Mouse (Mus musculus): Measurements from ENCODE around the gene Gfod1. TPM values are rescaled to one million over a fixed set of nuclear protein-coding genes. Genes with fewer than 3 reads are reported as not detected.

Gfod1 gene
- total RNA-seq (2015; ENCODE audit: low replicate concordance) (0.63 and 1.3 TPM in 2 replicates), total RNA-seq (2017; ENCODE audit: low replicate concordance) (0.84 and 2.3 TPM in 2 replicates)

DNA sequence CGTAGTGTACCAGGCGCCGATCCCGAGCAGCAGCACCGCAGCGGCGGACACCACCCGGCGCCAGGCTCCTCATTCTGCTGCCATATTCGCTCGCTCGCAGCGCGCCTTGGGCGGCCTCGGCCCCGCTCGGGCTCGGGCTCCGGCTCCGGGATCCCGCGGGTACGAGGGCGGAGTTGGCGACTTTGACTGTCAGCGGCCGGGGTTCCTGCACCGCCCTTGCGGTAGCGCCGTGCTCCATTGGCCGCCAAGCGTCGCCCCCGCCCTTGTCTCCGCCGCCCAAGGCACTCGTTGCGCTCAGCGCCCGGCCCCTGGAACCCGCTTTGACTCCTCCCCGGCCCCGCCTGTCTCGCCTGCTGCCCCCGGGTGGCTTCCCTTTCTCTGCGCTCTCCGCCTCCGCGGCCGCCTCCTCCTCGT lies at the start of gene Gfod1:
TSS of gene Gfod1 (minus strand) at position 155 of the 414 bp plus-strand sequence.
- 0 out of 2 replicates have a peak, but pooled peaks have one; percentile 46 for ATAC-seq (replicated peaks; ENCODE audit: low FRiP score, poor library complexity, severe bottlenecking)

DNA sequence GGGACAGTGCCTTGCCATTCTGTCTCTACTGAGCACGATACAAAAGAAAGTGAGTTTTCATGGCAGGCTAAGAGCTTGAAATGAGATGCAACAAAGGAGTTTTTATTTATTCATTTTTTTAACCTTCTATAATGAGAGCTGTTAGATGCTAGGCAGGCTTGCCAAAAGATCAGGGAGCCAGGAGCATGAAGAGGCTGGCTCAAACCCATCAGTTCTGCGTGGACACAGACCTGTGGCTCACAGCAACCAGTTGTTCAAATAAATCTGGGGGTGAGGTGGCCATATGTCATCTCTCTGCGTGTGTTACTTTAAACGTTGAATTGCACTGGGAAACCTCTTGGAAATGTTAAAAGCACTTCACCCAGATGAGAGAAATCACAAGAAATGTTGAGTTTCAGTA lies 49.4 kb upstream of the Gfod1 start:
- ATAC-seq (replicated peaks; ENCODE audit: low FRiP score, poor library complexity, severe bottlenecking), result no peak

DNA sequence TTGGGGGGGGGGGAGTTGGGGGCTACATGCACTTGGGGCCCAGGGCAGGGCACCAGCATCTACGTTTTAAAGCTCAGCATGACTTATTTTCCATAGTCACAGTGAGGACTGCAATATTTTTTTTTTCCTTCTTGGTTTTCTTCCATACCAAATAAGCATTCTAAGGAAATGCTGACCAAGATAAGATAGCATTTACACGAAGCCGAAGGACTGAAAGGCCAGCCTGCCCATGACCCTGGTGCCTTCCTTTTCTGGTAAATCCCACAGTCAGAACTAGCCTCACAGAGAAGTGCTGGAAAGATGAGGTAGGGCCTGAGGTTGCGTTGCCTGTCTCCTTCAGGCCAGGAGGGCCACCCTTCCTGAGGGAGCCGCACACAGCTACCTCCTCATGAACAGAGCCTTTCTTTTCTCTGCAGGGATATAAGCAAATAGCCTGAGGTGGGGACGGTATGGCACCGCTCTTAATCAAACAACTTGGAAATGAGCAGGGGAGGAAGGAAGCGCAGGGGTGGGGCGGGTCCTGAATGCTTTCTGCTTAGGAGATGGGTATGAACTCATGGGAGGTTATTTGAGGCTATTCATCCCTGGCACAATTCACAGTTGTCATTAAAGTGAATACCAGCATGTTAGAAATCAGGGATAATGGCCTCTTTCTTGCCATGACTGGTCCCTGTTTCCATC lies 46.7 kb upstream of the Gfod1 start:
- ATAC-seq (replicated peaks; ENCODE audit: low FRiP score, poor library complexity, severe bottlenecking), result no peak

DNA sequence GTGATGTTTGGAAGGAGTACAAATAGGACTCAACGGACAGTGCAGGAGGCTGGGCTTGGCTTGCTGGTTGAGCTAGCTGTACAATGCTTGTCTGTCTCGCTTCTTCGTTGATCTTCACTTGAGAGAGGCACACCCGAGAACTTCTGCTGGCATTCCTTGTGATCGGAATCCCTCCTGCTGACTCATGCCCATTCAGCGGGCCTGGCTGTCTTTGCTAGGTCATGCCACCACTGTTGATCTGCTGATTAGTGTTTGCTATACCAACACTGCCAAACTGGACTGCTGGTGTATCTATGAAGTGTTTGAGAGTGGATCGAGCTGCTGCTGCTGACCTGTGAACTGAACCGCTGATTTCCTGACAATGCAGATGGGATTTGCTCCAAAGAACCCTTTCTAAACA lies 45.4 kb upstream of the Gfod1 start:
- ATAC-seq (replicated peaks; ENCODE audit: low FRiP score, poor library complexity, severe bottlenecking), result no peak

DNA sequence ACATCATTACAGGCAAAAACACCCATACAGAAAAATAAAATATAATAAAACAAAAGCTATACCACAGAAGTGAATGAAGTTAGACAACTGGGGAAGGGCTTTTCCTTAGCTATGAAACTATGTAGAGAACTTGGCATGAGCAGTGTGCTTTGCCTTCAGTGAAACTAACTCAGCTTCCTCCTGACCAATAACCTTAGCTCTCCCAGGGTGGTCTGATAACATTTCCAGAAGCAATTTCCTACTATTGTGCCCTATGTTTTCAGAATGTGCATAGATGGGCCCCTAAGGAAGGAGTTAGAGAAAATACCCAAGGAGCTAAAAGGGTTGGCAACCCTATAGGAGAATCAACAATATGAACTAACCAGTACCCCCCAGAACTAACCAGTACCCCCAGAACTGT lies 42.9 kb upstream of the Gfod1 start:
- no peak for ATAC-seq (replicated peaks; ENCODE audit: low FRiP score, poor library complexity, severe bottlenecking)

DNA sequence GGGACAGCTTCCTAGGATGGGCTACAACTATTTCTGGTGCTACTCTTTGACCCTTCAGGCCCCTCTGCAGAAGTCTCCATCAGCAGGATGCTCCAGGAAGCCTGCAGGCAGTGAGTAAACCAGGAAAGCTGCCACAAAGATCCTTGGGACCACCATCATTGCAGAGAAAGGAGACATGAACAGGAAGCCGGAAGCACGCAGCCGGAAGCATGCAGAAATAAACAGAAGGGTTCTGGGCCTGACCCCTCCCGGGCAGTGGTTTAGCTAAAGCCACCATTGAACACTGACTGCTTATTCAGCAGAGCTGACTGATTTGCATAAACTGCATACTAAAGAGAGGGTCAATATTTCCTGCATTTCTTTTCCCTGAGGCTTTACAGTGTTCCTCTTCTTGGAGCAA lies 34.7 kb upstream of the Gfod1 start:
- ATAC-seq (replicated peaks; ENCODE audit: low FRiP score, poor library complexity, severe bottlenecking), result no peak

DNA sequence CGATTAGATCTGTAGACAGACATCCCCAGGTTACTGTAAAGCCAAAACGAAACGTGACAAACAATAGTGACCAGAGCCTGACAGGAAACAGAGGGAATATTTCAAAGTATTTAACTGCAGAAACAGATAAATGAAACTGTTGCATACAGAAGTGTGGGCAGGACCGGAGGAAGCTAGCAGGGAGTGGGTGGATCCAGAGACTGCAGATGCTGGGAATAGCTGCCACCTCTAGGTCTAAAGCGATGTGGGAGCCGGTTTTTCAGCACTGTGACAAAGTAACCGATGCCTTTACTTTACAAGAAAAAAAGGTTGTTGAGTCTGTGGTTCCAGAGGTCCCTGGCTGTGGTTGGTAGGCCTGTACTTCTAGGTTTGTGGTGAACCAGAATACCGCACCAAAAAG lies 34.0 kb upstream of the Gfod1 start:
- ATAC-seq (replicated peaks; ENCODE audit: low FRiP score, poor library complexity, severe bottlenecking), result no peak

DNA sequence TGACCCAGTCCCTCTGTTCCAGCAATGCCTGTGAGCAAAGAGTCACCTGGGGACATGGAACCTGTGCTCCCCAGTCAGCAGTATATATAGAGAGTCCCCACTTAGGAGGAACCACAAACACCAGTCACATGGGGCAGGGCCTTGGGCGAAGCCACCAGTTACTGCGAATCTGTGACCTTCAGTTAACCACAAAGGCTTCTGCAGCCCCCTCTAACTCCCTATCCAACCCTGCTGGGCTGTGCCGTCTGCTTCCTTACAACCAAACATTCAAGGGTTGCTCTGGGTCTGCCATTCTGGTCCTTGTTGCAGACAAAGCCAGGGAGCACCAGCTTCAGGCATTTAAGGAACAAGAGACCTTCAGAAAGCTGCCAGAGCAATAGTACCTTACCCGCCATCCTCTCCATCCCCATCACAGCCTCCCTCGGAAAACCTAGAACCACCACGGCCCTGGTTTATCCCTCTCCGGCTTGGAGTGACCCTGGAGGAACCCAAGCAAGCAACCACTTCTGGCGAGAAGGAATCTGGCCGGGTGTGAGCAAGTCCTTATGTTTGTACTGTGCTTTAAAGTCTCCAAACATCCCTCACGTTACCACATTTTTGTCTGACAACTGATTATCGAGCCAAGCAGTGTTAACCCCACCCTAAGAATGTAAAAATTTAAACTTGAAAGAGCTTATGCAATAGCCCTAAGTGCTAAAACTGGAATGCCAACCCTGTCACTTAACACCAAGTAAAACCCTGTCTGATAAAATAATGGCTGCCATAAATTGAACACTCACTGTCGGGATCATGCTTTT lies 32.7 kb upstream of the Gfod1 start:
- no peak for ATAC-seq (replicated peaks; ENCODE audit: low FRiP score, poor library complexity, severe bottlenecking)

DNA sequence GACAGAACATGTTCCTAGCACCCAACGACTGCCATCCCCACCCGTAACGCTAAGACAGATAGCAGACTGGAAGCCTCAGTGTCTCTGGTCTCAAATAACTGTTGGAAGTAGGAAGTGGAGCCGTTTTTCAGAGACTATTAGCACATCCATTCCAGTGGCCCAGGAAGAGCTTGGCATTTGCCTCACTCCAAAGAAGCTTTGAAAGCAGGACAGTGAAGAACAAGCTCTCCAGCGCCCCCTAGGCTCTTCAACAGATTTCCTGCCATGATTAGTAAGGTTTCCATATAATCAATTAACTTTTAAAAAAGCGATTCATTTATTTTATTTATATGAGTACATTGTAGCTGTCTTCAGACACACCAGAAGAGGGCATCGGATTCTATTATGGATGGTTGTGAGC lies 28.6 kb upstream of the Gfod1 start:
- ATAC-seq (replicated peaks; ENCODE audit: low FRiP score, poor library complexity, severe bottlenecking), result no peak

DNA sequence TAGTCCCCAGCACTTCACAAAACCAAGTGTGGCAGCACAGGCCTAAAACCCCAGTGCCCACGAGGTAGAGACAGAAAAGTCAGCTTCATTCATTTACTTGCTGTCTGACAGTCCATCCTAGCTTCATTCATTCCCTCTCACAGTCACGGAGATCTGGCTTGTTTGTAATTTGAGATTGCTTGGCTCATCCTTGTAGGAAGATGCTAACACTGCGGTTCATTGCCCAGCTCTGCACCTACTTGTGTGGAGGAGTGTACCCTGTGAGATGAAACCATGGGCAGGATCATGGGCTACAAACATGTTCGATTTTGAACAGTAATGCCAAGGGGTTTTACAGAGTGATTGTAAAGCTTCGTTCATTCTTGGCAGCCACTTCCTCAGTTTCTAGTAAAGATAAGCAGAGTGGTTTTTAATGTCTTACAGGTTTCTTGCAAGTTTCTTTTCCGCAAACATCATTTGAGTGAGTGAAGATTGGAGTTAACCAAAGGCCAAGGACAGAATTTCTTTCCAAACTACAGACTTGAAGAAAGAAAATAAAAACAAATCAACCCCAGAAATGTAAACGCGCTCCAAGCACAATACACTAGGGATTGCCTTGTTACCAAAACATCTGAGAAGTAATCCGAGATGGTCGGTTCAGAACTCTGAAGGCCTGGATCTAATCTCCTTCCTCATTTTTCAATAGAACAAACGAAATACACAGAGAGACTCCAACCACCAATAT lies 27.9 kb upstream of the Gfod1 start:
- ATAC-seq (replicated peaks; ENCODE audit: low FRiP score, poor library complexity, severe bottlenecking), result no peak

DNA sequence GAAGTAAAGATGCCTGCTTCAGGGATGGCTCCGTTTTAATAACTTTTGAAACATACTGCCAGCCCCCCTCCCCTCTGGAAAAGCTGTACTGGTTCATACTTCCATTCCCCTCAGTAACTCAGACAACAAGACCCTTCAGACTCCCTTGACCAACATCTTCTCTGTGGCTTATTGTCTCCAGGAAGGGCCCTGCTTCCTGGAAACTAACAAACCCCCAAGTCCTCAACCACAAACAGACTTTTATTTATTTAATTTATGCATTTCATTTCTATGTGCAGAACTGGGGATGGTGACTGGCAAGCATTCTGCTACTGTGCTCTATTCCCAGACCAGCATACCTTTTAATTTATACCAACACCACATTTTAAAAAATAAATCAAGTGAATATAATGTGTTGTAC lies 21.5 kb upstream of the Gfod1 start:
- no peak for ATAC-seq (replicated peaks; ENCODE audit: low FRiP score, poor library complexity, severe bottlenecking)

DNA sequence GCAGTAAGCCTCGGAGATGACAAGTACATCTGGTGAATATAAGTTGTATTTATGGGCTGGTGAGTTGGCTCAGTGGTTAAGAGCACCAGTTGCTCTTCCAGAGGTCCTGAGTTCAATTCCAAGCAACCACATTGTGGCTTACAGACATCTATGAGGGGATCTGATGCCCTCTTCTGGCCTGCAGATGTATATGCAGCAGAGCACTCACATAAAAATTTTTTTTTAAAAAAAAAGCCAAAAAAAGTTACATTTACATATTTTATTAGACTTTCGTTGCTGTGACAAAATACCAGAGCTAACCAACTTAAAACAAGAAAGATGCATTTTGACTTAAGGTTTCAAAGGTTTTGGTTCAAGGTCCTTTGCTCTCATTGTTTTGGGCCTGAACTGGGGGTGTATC lies 17.5 kb upstream of the Gfod1 start:
- ATAC-seq (replicated peaks; ENCODE audit: low FRiP score, poor library complexity, severe bottlenecking), result no peak

DNA sequence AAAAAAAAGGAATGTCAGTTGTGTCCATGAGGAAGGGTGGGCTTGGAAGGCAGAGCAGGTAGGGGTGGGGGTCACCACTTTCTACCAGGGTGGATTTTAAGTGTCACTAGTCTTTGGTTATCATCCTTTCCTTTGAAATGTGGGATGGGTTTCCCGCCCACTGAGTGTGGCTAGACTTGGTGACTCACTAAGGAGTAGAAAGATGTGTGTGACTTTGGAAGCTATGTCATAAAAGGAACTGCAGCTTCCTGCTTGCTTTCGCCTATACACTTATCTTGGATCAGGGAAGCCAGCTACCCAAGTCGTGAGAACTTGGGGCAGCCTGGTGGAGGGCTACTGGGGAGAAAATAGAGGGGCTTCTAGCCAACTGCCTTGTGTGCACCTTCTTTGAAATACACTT lies 15.4 kb upstream of the Gfod1 start:
- no peak for ATAC-seq (replicated peaks; ENCODE audit: low FRiP score, poor library complexity, severe bottlenecking)

DNA sequence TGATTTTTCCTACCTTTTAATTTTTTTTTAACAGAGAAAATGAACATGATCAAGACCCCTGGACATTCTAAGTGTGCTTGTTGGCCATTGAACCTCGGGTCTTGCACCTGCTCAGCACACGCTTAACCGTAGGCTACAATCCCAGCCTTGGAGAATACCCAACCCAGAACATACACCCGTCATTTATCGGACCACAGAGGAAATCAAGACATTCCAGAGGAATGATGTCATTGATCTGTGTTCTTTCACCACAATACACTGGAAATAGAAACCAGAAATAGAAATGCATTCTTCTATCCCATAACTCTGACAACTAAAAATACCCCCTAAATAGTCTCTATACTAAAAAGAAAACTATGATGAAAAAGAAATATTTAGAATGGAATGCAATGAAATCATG lies 13.4 kb upstream of the Gfod1 start:
- no peak for ATAC-seq (replicated peaks; ENCODE audit: low FRiP score, poor library complexity, severe bottlenecking)

DNA sequence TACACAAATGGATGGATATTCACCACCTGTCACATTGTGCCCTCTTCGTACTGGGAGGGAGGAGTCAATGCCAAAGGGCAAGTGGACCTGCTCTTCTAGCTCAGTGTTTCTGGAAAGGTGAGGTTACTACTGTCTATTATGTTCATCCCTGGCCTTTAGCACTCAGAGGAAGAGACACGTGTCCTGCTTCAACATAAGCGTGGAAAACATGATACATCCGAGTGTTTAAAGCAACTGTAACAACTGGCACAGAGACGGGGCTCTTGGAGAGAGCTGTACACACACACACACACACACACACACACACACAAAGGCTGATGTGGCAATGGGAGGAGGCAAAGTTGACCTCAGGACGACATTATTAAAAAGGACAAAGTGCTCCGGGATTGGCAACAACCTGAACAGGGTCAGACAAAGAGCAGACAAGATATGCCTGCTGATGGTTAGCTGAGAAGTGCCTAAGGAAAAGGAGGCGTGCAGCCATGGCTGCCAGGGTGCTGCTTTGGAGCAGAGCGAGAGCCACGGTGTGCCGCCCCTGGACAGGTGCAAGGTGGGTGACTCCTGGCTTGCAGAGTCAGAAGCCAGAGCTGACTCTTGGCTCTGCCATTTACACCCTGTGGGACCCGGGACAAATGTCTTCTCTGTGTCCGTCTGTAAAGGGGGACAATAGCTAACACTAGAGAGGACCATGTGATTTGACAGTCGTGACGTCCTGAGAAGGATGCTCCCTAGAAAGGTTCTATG lies 1.4 kb upstream of the Gfod1 start:
- no peak for ATAC-seq (replicated peaks; ENCODE audit: low FRiP score, poor library complexity, severe bottlenecking)

DNA sequence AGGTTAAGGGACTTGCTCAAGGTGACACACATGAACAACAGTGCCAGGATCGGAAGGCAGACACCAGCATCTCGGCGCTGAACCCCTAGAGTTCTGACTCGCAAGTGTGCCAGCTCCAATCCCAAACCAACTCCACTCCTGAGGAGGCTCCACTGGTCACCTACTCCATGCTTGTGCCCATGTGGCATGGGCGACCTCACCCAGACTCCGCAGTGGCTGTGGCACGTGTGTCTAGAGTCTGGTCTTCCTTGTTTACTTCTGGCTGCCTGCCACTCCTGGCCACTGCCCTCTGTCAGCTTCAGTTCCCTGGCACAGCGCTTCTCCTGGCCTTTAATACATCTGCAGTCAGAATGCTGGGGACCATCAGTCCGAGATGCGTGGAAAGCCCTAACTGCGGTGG lies 728 bp upstream of the Gfod1 start:
- ATAC-seq (replicated peaks; ENCODE audit: low FRiP score, poor library complexity, severe bottlenecking), result no peak

DNA sequence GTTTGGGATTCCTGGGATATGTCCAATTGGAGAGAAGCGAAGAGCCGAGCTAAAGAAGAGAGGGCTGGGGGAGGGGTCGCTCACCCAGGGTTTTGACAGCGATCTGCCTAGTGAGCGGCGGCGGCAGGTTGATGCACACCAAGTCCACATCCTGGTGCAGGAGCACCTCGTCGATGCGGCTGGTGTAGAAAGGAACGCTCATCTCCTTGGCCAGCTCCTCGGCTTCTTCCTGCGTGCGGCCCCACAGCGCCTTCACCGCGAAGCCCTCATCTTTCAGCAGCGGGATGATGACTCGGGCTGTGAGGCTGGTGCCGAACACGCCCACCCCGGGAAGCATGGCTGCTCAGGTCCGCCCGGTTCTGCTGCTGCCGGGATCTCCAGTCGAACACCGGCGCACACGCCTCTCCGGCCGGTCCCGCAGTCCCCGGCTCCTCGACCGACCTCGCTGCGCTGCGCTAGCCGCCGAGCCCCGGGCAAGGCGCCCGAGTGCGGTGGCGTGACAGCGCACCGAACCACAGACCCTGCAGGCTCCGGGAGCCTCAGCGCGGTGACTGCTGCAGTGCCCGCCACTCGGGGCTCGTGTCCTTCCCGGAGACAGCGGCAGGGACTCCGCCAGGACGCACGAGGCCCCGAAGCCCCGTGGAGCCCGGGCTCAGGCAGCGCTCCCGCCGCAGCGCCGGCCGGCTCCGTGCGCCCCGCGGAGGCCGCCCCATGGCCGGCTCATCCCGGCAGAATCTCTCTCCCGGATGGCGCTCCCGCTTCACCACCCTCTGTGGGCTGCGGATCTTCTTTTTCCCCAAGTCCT lies 609 bp downstream of the Gfod1 start:
- no peak for ATAC-seq (replicated peaks; ENCODE audit: low FRiP score, poor library complexity, severe bottlenecking)

DNA sequence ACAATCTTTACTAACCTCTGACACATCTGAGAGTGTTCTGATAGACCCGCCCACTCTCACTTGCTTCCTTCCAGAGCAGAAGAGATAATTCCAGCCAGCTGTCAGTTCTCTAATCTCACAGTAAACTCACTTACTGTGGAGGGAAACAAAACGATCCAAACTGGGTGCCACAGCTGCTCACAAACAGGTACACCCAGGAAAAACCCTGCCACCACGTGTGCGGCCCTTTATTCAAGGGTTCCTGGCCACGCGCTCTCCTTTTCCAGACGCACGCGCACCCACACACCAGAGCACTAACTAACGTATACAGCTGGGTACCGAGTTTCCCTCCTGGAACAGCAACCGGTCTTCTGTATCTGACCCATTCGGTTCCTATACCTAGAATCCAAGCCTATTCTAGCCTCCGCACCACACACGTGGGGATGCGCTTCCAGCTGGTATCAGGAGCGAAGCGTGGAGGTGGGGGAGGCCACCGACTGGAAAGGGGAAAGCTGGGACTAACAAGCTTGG lies 1.3 kb downstream of the Gfod1 start:
- ATAC-seq (replicated peaks; ENCODE audit: low FRiP score, poor library complexity, severe bottlenecking), result no peak

DNA sequence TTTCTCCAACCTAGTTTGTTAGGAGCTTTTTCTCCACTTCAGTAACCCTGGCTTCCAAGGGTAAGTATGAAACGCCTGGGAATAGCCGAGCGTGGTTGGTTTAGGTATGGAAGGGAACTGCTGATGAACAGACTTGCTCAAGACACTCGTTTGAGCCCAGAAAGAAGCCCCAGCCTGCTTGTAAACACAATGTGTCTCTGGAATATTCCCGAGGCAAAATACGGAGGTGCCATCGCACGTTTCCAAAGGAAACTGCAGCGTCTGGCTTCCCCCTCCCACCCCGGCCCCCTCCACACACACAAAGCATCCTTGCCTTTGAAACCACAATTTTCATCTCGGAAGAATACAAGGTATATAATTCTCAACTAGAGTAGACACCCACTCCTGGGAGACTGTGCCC lies 1.7 kb downstream of the Gfod1 start:
- no peak for ATAC-seq (replicated peaks; ENCODE audit: low FRiP score, poor library complexity, severe bottlenecking)
